Mouse (Mus musculus): ENCODE results near the gene Ifi209.
"Not testable (repeated sequence)": the region's sequence is repeated elsewhere in the genome, so short reads cannot be mapped to it uniquely, and the experiment has no call there.

Ifi209 gene

GRCm38 (mm10) chr1:173630622-173631021, at the start of gene Ifi209:
Gene Ifi209 (plus strand): TSS chr1:173630917.
- DNase-seq, result not testable (repeated sequence)

GRCm38 (mm10) chr1:173589698-173590097, 41.0 kb upstream of the Ifi209 start:
- DNase-seq, result not testable (repeated sequence)

GRCm38 (mm10) chr1:173598838-173599494, 31.8 kb upstream of the Ifi209 start, which contains the start of gene Ifi213:
Gene Ifi213 (minus strand): TSS chr1:173599274.
- DNase-seq, result not testable (repeated sequence)

GRCm38 (mm10) chr1:173610291-173610690, 20.4 kb upstream of the Ifi209 start:
- not testable (repeated sequence) for DNase-seq

GRCm38 (mm10) chr1:173622216-173622615, 8.5 kb upstream of the Ifi209 start:
- DNase-seq, result not testable (repeated sequence)

GRCm38 (mm10) chr1:173624052-173624451, 6.7 kb upstream of the Ifi209 start:
- DNase-seq, result no peak

- DNase-seq, result no peak
Observed at GRCm38 (mm10) chr1:173626686-173627085, 4.0 kb upstream of the Ifi209 start.

- DNase-seq, result no peak
Observed at GRCm38 (mm10) chr1:173633969-173634645, 3.4 kb downstream of the Ifi209 start.

GRCm38 (mm10) chr1:173645393-173645792, 14.7 kb downstream of the Ifi209 start:
- DNase-seq, result no peak

GRCm38 (mm10) chr1:173657973-173658372, 27.3 kb downstream of the Ifi209 start:
- DNase-seq, result no peak

- DNase-seq, result not testable (repeated sequence)
Observed at GRCm38 (mm10) chr1:173673458-173674097, 42.9 kb downstream of the Ifi209 start, which contains the start of gene Ifi208. Gene Ifi208 (plus strand): TSS chr1:173673675.

GRCm38 (mm10) chr1:173678605-173679004, 47.9 kb downstream of the Ifi209 start:
- DNase-seq, result not testable (repeated sequence)

- DNase-seq, result no peak
Observed at GRCm38 (mm10) chr1:173694270-173694669, 63.6 kb downstream of the Ifi209 start.
